Mouse (Mus musculus) intestine, embryonic 16.5 days (tissue): ENCODE data around the gene Orc6. TPM values are rescaled to one million over a fixed set of nuclear protein-coding genes. Genes with fewer than 3 reads are reported as not detected.

Source experiments
- ATAC-seq: fragments of 200-750 bp; cut with Nextera tagmentation; 2 replicates; pipeline ENCODE4 v1.8.0; 2017; ENCODE audit warnings: moderate TSS enrichment, moderate library complexity
- H3K27ac ChIP-seq: fragments of 300-500 bp; sonication (generic); 2 replicates; pipeline ENCODE4 v1.5.1; 2014; ENCODE audit warnings: mild to moderate bottlenecking, low read length
- H3K27me3 ChIP-seq: fragments of 300-500 bp; sonication (generic); replicated peaks from 2 replicates; pipeline ENCODE4 v1.6.1; 2014; ENCODE audit warnings: low read length, control low read depth, mixed read lengths; ENCODE audit not compliant: control insufficient read depth, insufficient read depth
- H3K36me3 ChIP-seq: fragments of 300-500 bp; sonication (generic); 2 replicates; pipeline ENCODE4 v1.6.1; 2014; ENCODE audit warnings: low read length, control low read depth; ENCODE audit not compliant: control insufficient read depth, insufficient read depth
- H3K4me1 ChIP-seq: fragments of 300-500 bp; sonication (generic); 2 replicates; pipeline ENCODE4 v1.6.1; 2014; ENCODE audit warnings: low read length, control low read depth, mixed read lengths; ENCODE audit not compliant: control insufficient read depth, insufficient read depth
- H3K4me2 ChIP-seq: fragments of 300-500 bp; sonication (generic); 2 replicates; pipeline ENCODE4 v1.6.1; 2014; ENCODE audit warnings: low read depth, low read length, control low read depth
- H3K4me3 ChIP-seq: fragments of 300-500 bp; sonication (generic); 2 replicates; pipeline ENCODE4 v1.5.1; 2014; ENCODE audit warnings: mild to moderate bottlenecking, low read length
- H3K9ac ChIP-seq: fragments of 300-500 bp; sonication (generic); 2 replicates; pipeline ENCODE4 v1.6.1; 2014; ENCODE audit warnings: low read depth, low read length
- H3K9me3 ChIP-seq: fragments of 300-500 bp; sonication (generic); 2 replicates; pipeline ENCODE4 v1.6.1; 2016; ENCODE audit warnings: low read length, control low read depth; ENCODE audit not compliant: control insufficient read depth
- WGBS: fragments of 180-500 bp; shearing (Covaris S2); extraction: QIAGEN DNeasy Blood & Tissue Kit; methylation state at CpG from one replicate; pipeline ENCODE4 v1.1.7; 2014; 5-methylcytosine and 5-hydroxymethylcytosine counted together
- polyA plus RNA-seq: library from polyadenylated mRNA; unstranded; fragments of >200 nt; fragmentation: Nextera tagmentation; extraction: Ambion mirVana; gene quantifications from 2 replicates; pipeline ENCODE4 v1.2.1, GENCODE M21; 2015

The Orc6 gene
- polyA plus RNA-seq: 70.5 and 84.6 TPM in 2 replicates

DNA sequence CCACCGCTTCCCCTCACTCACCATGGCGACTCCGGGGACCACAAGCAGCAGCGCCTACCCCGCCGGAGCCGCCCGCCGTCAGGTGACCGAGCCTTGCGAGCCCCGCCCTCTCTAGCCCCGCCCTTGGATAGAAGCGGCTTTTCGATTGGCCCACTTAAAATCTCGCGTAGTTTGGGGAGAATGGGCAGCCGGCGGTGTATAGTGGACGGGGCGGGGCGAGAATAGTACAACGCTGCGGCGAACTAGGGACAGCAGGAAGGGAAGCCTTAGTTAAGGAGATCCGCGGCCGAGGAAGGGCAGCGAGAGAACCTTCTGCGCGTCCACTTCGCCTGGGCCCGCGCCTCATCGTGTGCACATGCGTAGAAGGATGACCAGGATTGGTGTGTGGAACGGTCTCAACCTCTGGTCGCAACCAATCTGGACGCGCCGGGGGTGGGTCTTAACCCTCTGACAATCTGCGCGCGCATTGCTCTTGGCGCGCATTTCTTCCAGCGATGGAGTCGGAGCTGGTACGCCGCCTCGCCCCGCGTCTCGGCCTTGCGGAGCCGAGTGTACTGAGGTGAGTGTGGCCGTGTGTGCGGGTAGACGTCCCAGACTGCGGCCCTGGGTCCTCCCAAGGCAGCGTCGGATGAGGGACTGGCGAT, at the start of gene Orc6, which contains the start of gene Vps35:
Orc6 (plus strand) TSS at position 199 of the 644 bp plus-strand sequence.
Vps35 (minus strand) TSS at position 369 of the 644 bp plus-strand sequence.
- Histone ChIP-seq H3K27me3 (no peaks in the 10 kb centered on the region), H3K9ac (peak within 1 kb of the TSS; percentile 98), H3K27ac (peak within 1 kb of the TSS; percentile 97), H3K36me3 (peaks cover 10% of the 10 kb centered on the region; the same call in 1 of the 2 replicates), H3K4me1 (peaks cover 19% of the 10 kb centered on the region), H3K4me3 (peak within 1 kb of the TSS; percentile 96), H3K4me2 (peak within 1 kb of the TSS; percentile 80), H3K9me3 (no peaks in the 10 kb centered on the region)
- under 1% methylated on average over 63 of the region's 63 CpGs for WGBS
- ATAC-seq: peak; percentile 98

DNA sequence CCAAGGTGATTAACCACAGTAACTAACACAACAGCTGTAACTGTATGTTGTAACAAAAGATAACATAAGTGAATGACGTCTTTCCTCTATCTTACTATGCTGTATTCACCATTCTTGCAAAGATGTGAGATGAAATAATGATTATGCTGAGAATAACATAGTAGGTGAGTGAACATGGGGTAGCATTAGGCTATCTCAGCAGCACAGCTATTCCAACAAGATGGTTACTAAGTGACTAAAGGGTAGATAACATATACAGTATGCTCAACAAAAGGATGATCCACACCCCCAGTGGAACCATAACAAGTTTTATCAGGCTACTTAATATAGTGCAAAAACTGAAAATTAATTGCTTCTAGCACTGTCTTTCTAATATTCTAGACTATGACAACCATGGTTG, 12.6 kb upstream of the Orc6 start:
- H3K9me3 ChIP-seq: no peaks in the 10 kb centered on the region
- H3K9ac ChIP-seq: no peak overlapping the region
- no peak overlapping the region for H3K4me2 ChIP-seq
- H3K4me3 ChIP-seq: no peak overlapping the region
- no peak for ATAC-seq
- H3K27ac ChIP-seq: no peak overlapping the region
- 91% methylated on average over 1 of the region's 1 CpGs for WGBS
- no peaks in the 10 kb centered on the region for H3K27me3 ChIP-seq
- H3K4me1 ChIP-seq: no peaks in the 10 kb centered on the region
- 0 out of 2 replicates have a peak, but pooled peaks cover 13% of the 10 kb centered on the region for H3K36me3 ChIP-seq

DNA sequence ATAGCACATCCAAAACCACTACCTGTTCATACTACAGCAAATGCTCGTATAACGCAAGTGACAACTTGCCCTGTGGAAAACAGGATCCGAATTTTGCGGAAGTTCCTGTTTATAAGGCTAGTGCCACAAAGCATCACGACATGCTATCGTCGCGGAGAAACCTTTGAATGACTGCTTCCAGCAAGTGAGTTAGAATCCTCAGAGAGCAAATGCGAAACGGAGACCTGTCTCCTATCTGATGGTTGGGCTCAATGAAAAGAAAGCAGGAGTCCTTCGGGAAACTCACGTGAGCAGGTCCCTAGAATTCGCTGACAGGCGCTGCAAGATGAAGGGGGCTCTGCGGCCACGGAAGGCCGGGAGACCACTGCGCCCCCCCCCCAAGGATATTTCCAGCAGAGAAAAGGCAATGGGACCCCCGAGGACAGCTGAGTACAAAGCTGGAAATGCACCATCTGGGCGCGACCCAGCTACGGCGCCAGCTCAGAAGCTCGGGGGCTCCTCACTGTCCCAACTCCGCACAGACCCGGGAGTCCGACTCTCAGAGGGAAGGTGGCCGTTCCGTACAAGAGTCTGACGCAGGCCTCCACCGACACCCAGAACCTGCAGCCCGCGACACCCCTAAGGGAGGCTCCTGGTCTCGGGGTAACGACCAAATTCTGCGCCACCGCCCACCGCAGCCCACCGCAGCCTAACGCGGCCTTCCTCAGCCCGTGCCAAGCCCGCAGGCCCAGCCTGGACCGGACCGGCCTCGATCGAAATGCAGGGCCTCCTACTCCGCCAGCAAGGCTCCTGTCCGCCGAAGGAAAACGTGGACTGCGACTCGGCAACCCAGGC, 615 bp upstream of the Orc6 start:
- Histone ChIP-seq H3K27me3 (no peaks in the 10 kb centered on the region), H3K9me3 (no peaks in the 10 kb centered on the region), H3K4me3 (peak overlapping the region; percentile 96), H3K9ac (peak overlapping the region; percentile 98), H3K36me3 (peaks cover 8% of the 10 kb centered on the region; the same call in 1 of the 2 replicates), H3K4me1 (peaks cover 19% of the 10 kb centered on the region), H3K4me2 (peak overlapping the region; percentile 80), H3K27ac (peak overlapping the region; percentile 97)
- under 1% methylated on average over 51 of the region's 53 CpGs for WGBS
- peak; percentile 53 for ATAC-seq

- 33% methylated on average over 1 of the region's 1 CpGs for WGBS
- H3K4me1 ChIP-seq: peaks cover 19% of the 10 kb centered on the region
- no peak overlapping the region for H3K27ac ChIP-seq
- no peak for ATAC-seq
- no peaks in the 10 kb centered on the region for H3K9me3 ChIP-seq
- H3K9ac ChIP-seq: no peak overlapping the region
- H3K4me3 ChIP-seq: no peak overlapping the region
- H3K27me3 ChIP-seq: no peaks in the 10 kb centered on the region
- H3K4me2 ChIP-seq: no peak overlapping the region
- H3K36me3 ChIP-seq: peaks cover 16% of the 10 kb centered on the region; the same call in 1 of the 2 replicates
Measured at GRCm38 (mm10) chr8:85301941-85302340, 2.5 kb downstream of the Orc6 start.

DNA sequence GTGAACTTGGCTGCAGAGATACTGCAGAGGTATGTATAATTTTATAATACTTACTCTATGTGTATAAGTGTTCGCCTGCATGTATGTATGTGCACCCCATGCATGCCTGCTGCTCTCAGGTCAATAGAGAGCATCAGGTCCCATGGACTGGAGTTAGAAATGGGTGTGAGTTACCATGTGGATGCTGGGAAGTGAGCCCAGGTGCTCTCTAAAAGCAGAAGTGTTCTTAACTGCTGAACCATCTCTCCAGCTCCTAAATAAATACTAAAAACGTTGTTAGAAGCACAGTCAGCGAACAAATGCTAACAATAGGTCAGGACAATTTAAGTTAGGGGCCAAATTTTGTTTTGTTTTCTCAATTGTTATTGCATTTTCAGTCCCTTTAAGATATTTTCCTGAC, 3.5 kb downstream of the Orc6 start:
- WGBS: 78% methylated on average over 3 of the region's 3 CpGs
- peaks cover 19% of the 10 kb centered on the region; the same call in 1 of the 2 replicates for H3K36me3 ChIP-seq
- no peak overlapping the region for H3K9ac ChIP-seq
- no peak overlapping the region for H3K27ac ChIP-seq
- H3K27me3 ChIP-seq: no peaks in the 10 kb centered on the region
- no peak overlapping the region for H3K4me3 ChIP-seq
- peaks cover 13% of the 10 kb centered on the region for H3K4me1 ChIP-seq
- no peak overlapping the region for H3K4me2 ChIP-seq
- no peak for ATAC-seq
- no peaks in the 10 kb centered on the region for H3K9me3 ChIP-seq

DNA sequence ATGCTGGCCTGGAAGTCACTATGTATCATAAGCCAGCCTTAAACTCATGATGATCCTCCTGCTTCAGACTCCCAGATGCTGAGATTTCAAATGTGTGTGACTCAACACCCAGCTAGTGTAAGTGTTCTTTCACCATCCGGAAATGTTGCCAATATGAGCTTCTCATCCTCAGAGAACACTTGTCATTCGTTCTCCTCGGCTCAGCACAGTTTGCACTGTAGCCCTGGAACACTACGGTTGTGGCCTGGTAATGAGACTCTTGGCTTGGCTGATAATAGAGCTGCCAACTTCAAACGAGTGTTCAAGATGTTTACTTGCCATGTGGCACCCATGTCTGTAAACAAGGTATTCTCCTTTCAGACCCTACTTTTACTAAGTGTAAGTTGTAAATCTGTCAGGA, 4.1 kb downstream of the Orc6 start:
- ATAC-seq: no peak
- Histone ChIP-seq H3K4me3 (no peak overlapping the region), H3K4me2 (no peak overlapping the region), H3K36me3 (peaks cover 19% of the 10 kb centered on the region; the same call in 1 of the 2 replicates), H3K9ac (no peak overlapping the region), H3K4me1 (peaks cover 13% of the 10 kb centered on the region), H3K9me3 (no peaks in the 10 kb centered on the region), H3K27ac (no peak overlapping the region), H3K27me3 (no peaks in the 10 kb centered on the region)
- 85% methylated on average over 5 of the region's 5 CpGs for WGBS

DNA sequence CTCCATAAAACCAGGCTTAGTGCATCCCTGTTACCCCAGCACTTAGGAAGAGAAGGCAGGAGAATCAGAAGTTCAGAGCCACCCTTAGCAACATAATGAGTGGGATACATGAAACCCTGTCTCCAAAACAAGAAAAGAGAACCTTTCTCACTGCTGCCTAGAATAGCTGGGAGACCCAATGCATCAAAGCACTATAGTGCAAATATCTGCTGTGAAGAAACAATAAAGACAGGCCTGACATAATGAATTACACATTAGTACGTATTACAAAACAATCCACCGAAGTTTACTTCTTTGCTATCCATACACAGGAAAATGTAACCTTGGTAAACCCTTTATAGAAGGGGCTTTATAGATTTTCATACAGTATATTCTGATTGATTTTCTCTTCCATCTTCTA, 9.1 kb downstream of the Orc6 start:
- Histone ChIP-seq H3K27me3 (no peaks in the 10 kb centered on the region), H3K27ac (no peak overlapping the region), H3K4me3 (no peak overlapping the region), H3K36me3 (peaks cover 11% of the 10 kb centered on the region; the same call in 1 of the 2 replicates), H3K4me2 (no peak overlapping the region), H3K9me3 (no peaks in the 10 kb centered on the region), H3K9ac (no peak overlapping the region), H3K4me1 (no peaks in the 10 kb centered on the region)
- ATAC-seq: no peak
- WGBS: 95% methylated on average over 2 of the region's 2 CpGs

- H3K27ac ChIP-seq: no peak overlapping the region
- no peak overlapping the region for H3K4me3 ChIP-seq
- H3K27me3 ChIP-seq: no peaks in the 10 kb centered on the region
- no peaks in the 10 kb centered on the region for H3K4me1 ChIP-seq
- no peak overlapping the region for H3K4me2 ChIP-seq
- H3K9ac ChIP-seq: no peak overlapping the region
- peak; percentile 40; the same call in 1 of the 2 replicates for ATAC-seq
- no peaks in the 10 kb centered on the region for H3K9me3 ChIP-seq
- peaks cover 3% of the 10 kb centered on the region; the same call in 1 of the 2 replicates for H3K36me3 ChIP-seq
Measured at GRCm38 (mm10) chr8:85311743-85312142, 12.3 kb downstream of the Orc6 start.

- Histone ChIP-seq H3K9ac (no peak overlapping the region), H3K27ac (no peak overlapping the region), H3K4me3 (no peak overlapping the region), H3K9me3 (no peaks in the 10 kb centered on the region), H3K4me2 (no peak overlapping the region), H3K4me1 (no peaks in the 10 kb centered on the region), H3K36me3 (no peaks in the 10 kb centered on the region), H3K27me3 (no peaks in the 10 kb centered on the region)
- no peak for ATAC-seq
- WGBS: 84% methylated on average over 3 of the region's 3 CpGs
Measured at GRCm38 (mm10) chr8:85313036-85313435, 13.6 kb downstream of the Orc6 start.
